Mouse (Mus musculus): ENCODE measurements around the gene Prdm5. TPM values are rescaled to one million over a fixed set of nuclear protein-coding genes. Genes with fewer than 3 reads are reported as not detected.

The Prdm5 gene
- polyA plus RNA-seq, 1 experiment from 2014 or later = 16.5 TPM

DNA sequence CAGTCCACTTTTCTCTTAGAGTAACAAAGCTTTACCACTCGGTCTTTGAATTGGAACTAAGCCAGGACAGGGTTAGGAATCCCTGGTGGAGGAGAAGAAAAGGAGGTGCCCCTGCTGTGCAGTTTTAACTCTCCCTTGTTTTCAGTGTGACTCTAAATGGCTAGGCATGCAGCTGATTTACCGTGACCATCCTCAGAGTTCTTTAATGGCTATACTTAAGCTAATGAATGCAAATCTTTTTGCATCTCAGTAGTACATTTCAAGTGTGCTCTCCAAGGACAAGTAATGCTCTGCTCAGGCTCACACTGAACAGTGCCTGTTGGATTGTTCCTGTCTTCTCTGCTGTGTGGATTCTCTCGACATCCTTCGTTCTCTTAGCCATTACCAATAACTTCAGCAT lies 154.4 kb downstream of the Prdm5 start:
- no peaks in the 10 kb centered on the region for H3K9me3 ChIP-seq (replicated peaks)
- no peak overlapping the region for H3K27ac ChIP-seq
- H3K4me2 ChIP-seq = no peak overlapping the region
- H3K36me3 ChIP-seq = peaks cover 4% of the 10 kb centered on the region; the same call in 1 of the 2 replicates
- no peaks in the 10 kb centered on the region for H3K4me1 ChIP-seq (replicated peaks)
- H3K27me3 ChIP-seq = no peaks in the 10 kb centered on the region
- H3K4me3 ChIP-seq = no peak overlapping the region
- H3K9ac ChIP-seq = no peak overlapping the region
- no peak for ATAC-seq (replicated peaks; ENCODE audit: insufficient number of reproducible peaks, insufficient read depth, low FRiP score, low read depth)
- WGBS = 51% methylated on average over 4 of the region's 4 CpGs

GRCm38 (mm10) chr6:65935566-65936281 lies 156.9 kb downstream of the Prdm5 start:
- WGBS = 68% methylated on average over 7 of the region's 7 CpGs
- no peak for ATAC-seq (replicated peaks; ENCODE audit: insufficient number of reproducible peaks, insufficient read depth, low FRiP score, low read depth)

DNA sequence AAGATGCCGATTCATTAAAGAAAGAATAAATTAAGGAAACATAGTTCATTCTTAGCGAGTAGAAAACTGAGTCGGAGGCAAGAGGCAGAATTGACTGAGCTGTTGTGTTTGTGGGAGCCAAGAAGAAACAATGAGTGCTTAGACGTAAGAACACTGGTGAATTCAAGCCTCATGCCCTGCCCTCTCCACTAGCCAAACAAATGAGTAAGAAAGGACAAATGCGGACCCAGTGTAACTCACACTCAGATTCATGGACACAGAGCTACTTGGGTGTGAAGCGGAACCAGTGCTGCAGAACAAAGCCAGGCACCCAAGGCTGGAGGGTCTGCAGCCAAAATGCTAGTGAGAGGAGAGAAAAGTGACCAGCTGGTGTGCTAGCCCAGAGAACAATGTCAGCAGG lies 171.7 kb downstream of the Prdm5 start:
- 89% methylated on average over 6 of the region's 6 CpGs for WGBS
- Histone ChIP-seq H3K9me3 (replicated peaks) (no peaks in the 10 kb centered on the region), H3K36me3 (no peaks in the 10 kb centered on the region), H3K27ac (no peak overlapping the region), H3K4me2 (no peak overlapping the region), H3K27me3 (no peaks in the 10 kb centered on the region), H3K4me3 (no peak overlapping the region), H3K4me1 (replicated peaks) (no peaks in the 10 kb centered on the region), H3K9ac (no peak overlapping the region)
- ATAC-seq (replicated peaks; ENCODE audit: insufficient number of reproducible peaks, insufficient read depth, low FRiP score, low read depth) = no peak

More at GRCm38 (mm10) chr6:65935566-65936281, 156.9 kb downstream of the Prdm5 start:
- H3K9ac ChIP-seq = no peak overlapping the region
- no peaks in the 10 kb centered on the region for H3K9me3 ChIP-seq (replicated peaks)
- no peak overlapping the region for H3K27ac ChIP-seq
- no peak overlapping the region for H3K4me2 ChIP-seq
- H3K36me3 ChIP-seq = no peaks in the 10 kb centered on the region; the same call in 1 of the 2 replicates
- H3K4me1 ChIP-seq (replicated peaks) = no peaks in the 10 kb centered on the region
- no peak overlapping the region for H3K4me3 ChIP-seq
- H3K27me3 ChIP-seq = no peaks in the 10 kb centered on the region

GRCm38 (mm10) chr6:65952309-65952708 lies 173.5 kb downstream of the Prdm5 start, which contains the start of gene 4930544G11Rik:
4930544G11Rik (plus strand) TSS chr6:65952609.
- Histone ChIP-seq H3K9me3 (replicated peaks) (no peaks in the 10 kb centered on the region), H3K4me2 (no peak within 1 kb of the TSS), H3K4me1 (replicated peaks) (no peaks in the 10 kb centered on the region), H3K27ac (no peak within 1 kb of the TSS), H3K9ac (no peak within 1 kb of the TSS), H3K36me3 (no peaks in the 10 kb centered on the region), H3K27me3 (no peaks in the 10 kb centered on the region), H3K4me3 (no peak within 1 kb of the TSS)
- no peak for ATAC-seq (replicated peaks; ENCODE audit: insufficient number of reproducible peaks, insufficient read depth, low FRiP score, low read depth)
- 95% methylated on average over 10 of the region's 10 CpGs for WGBS

DNA sequence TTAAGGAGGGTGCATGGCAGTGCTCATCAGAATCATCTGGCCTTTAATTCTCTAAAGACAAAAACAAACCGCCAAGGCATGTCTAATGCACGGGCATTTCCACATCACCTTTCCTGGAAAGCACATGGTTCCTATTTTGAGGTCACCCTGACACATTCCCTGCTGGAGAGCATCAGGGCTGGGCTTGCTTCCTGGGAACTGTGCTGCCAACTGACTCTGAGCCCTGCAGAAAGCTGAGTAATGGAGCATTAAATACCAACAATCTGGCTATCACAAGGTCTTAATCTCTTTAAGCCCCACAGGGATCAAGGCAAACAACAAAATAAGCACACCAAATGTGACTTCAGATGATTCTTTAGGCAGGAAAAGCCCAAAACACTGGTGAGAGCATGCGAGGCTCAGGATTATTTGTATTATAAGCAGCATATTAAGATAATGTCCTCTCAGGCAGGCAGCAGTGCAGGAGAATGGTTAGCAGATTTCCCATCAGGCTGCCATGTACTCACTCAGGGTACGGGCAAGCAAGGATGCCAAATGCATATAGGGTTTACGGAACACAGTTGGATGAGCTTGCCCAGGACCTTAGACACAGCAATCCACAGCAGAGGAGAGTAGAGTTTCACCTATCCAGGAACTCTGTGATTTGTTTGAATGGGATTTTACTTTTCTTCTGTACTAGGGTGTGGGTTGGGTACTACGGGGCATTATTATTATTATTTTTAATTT lies 190.8 kb downstream of the Prdm5 start:
- no peaks in the 10 kb centered on the region for H3K4me1 ChIP-seq (replicated peaks)
- H3K9me3 ChIP-seq (replicated peaks) = no peaks in the 10 kb centered on the region
- 54% methylated on average over 6 of the region's 6 CpGs for WGBS
- no peak overlapping the region for H3K4me3 ChIP-seq
- H3K9ac ChIP-seq = no peak overlapping the region
- no peak for ATAC-seq (replicated peaks; ENCODE audit: insufficient number of reproducible peaks, insufficient read depth, low FRiP score, low read depth)
- H3K36me3 ChIP-seq = no peaks in the 10 kb centered on the region
- no peaks in the 10 kb centered on the region for H3K27me3 ChIP-seq
- no peak overlapping the region for H3K27ac ChIP-seq
- H3K4me2 ChIP-seq = no peak overlapping the region

- 87% methylated on average over 9 of the region's 9 CpGs for WGBS
Measured at GRCm38 (mm10) chr6:65970410-65970809, 191.6 kb downstream of the Prdm5 start.

More at GRCm38 (mm10) chr6:65970410-65970809, 191.6 kb downstream of the Prdm5 start:
- Histone ChIP-seq H3K4me1 (replicated peaks) (no peaks in the 10 kb centered on the region), H3K27me3 (no peaks in the 10 kb centered on the region), H3K27ac (no peak overlapping the region), H3K4me3 (no peak overlapping the region), H3K9me3 (replicated peaks) (no peaks in the 10 kb centered on the region), H3K9ac (no peak overlapping the region), H3K4me2 (no peak overlapping the region), H3K36me3 (no peaks in the 10 kb centered on the region)
- ATAC-seq (replicated peaks; ENCODE audit: insufficient number of reproducible peaks, insufficient read depth, low FRiP score, low read depth) = no peak

Other genes with a start within 250 kb of the Prdm5 start
- 2.5 and 5.0 TPM in 2 replicates for gene Ndnf, start 107.4 kb upstream of the Prdm5 start, polyA plus RNA-seq (2015; fragmentation: Nextera tagmentation; extraction: Ambion mirVana)
- gene 4930544G11Rik, start 173.6 kb downstream of the Prdm5 start, polyA plus RNA-seq (2015; fragmentation: Nextera tagmentation; extraction: Ambion mirVana) = not detected in 2 replicates

All from heart, embryonic 15.5 days (tissue).